Mouse (Mus musculus) heart, adult 2 months (tissue): Measurements from ENCODE around the gene Pla2g6.

ENCODE experiments used
- CTCF ChIP-seq: fragments of 200-600 bp; IDR thresholded peaks from 2 replicates; pipeline ENCODE4 v1.8.1; 2022; ENCODE audit warnings: antibody characterized with exemption, mild to moderate bottlenecking, moderate library complexity
- EP300 ChIP-seq: fragments of 200-500 bp; IDR thresholded peaks from 2 replicates; pipeline ENCODE4 v1.6.1; 2011; ENCODE audit warnings: low read depth, low read length, control low read depth; ENCODE audit not compliant: insufficient read depth
- POLR2A ChIP-seq: fragments of 200-500 bp; IDR thresholded peaks from 2 replicates; pipeline ENCODE4 v1.6.1; 2011; ENCODE audit warnings: mild to moderate bottlenecking, low read depth, low read length, control low read depth; ENCODE audit not compliant: insufficient read depth

DNA sequence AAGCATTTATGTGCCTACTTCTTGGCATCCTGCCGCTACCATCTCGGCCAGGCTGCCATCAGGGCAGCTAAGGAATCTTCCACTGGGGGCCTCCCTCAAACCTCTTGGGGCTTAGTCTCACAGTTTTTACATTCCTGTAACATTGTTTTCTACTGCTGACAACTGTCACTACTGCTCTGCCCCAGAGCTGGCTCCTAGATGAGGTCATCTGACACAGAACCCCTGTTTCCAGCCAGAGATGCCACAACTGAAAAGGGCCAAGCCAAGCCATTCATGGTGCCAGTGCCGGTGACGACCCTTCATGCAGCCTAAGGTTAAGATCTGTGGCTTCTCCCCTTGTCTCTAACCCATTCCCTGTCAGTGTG lies 4.4 kb downstream of the Pla2g6 start:
- TF ChIP-seq CTCF: no peak
- TF ChIP-seq POLR2A: no peak
- TF ChIP-seq EP300: no peak
